Mouse (Mus musculus) c-Kit-positive CD71-negative TER-119-negative erythroid progenitor cells, embryonic 14.5 days (primary cell): ENCODE data around the gene Tldc1.

Experiments
- DNase-seq: peaks from one replicate; pipeline ENCODE4 v3.0.0-alpha.2; 2013; ENCODE audit warnings: low read depth

The Tldc1 gene

GRCm38 (mm10) chr8:119778263-119778662, at the start of gene Tldc1:
Gene Tldc1 (minus strand): TSS chr8:119778416.
- peak; percentile 99 for DNase-seq

DNA sequence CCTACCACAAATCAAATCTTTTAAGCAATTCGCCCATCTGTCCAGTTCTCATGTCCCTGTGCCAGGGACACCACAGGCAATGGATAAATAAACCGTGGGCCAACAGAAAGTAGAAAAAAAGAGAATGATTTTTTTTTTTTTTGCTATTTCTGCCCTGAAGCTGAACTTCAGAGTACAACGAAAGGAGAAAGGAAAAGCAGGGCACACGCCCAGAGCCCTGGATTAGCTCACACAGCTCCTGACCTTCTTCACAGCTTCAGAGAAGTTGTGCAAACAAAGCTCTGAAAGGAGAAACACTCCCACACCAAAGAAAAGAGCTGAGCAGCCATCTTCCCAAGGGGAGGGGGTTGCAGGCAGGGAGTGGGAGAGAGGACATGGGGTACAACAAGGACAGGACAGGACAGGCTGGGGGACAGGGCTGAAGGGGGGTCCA, 49.5 kb upstream of the Tldc1 start:
- DNase-seq = no peak

- DNase-seq = no peak
Measured at GRCm38 (mm10) chr8:119826982-119827381, 48.8 kb upstream of the Tldc1 start.

GRCm38 (mm10) chr8:119825950-119826730, 47.9 kb upstream of the Tldc1 start:
- no peak for DNase-seq

DNA sequence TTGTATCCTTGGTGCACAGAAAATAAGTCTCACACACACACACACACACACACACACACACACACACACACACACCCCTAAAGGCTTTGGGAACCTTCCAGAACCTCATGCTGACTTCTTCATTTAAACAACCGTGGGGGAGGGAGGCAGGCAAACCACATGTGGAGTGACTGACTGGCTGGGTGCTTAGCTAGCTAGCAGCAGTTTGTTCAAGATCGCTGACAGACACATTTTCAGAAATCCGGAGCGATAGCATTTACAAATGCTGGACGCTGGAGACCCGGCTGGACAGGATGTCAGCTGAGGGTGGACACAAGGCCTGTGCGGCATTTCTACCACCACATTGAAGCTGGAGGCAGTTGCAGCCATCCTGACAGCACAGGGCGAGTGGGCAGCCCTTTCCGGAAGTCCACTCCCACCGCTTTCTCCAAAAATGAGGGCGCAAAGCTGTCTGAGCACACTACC, 46.6 kb upstream of the Tldc1 start:
- DNase-seq = no peak

- DNase-seq = no peak
Measured at GRCm38 (mm10) chr8:119824100-119824499, 45.9 kb upstream of the Tldc1 start.

DNA sequence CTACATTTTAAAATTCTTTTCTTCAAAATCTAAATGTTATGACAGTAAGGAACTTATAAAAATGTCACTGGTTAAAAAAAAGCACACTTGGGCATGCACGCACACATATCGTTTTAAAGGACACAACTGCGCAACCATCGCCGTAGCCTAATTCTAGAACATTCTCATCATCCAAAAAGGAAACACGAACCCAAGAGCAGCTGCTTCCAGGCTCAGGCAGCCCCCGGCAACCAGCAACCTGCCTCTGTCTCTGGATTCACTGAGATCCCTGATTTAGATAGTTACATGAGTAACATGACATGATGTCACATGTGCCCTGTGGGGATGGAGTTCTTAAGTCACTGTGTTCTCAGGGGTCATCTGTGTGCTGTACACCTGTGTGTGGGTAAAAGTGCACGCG, 45.1 kb upstream of the Tldc1 start:
- no peak for DNase-seq

- no peak for DNase-seq
Measured at GRCm38 (mm10) chr8:119821691-119822090, 43.5 kb upstream of the Tldc1 start.

DNA sequence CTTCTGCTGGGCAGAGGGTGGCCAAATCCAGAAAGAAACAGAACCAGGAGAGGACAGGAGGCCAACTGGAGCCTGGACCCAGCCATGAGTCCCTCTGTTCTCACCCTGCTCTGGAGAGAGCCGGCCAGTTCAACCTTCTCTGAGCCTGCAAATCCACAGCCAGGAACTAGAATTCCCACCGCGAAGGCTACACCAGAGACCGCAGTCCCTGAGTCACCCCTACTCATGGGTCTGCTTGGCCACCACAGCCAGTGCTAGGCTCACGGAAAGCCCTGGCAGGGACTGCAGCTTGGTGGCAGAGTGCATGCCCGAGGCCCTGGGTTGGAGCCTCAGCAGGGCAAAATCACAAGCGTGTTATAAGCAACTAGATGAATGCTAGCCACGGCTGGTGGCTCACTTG, 41.8 kb upstream of the Tldc1 start:
- DNase-seq = no peak

DNA sequence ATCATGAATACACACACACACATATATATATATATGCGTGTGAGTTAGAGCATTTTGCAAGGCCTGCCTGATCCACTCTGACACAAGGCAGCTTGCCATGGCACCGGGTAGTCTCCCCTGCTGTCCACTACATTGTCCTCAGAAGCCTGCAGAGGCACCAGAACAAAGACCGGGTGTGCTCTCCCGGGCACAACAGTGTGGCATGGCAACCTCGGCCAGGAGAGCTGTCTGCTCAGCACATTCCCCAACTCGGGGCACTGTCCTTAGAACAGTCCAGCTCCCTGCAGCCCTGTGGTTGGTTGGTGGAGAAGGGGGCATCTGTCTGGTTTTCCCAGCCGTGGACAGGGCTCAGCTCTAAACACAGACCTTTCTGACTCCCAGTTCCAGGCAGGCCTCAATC, 41.1 kb upstream of the Tldc1 start:
- no peak for DNase-seq

DNA sequence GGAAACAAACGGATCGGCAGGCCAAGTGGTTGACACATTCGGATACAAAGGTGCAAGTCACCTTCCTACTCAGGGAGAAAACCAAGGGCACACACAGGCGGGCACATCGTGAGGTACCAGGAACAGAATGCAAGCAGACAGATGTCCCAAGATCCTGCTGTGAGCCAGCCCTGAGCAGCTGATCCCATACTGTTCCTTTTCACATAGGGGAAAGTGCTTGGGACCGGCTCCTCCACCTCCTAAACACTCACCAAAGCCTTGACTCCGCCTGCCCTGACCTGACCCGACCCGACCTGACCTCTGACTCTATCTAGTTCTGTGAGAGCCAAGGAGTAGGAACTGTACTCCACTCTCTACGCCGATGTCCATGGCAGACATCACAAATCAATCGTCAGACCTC, 39.2 kb upstream of the Tldc1 start:
- no peak for DNase-seq

DNA sequence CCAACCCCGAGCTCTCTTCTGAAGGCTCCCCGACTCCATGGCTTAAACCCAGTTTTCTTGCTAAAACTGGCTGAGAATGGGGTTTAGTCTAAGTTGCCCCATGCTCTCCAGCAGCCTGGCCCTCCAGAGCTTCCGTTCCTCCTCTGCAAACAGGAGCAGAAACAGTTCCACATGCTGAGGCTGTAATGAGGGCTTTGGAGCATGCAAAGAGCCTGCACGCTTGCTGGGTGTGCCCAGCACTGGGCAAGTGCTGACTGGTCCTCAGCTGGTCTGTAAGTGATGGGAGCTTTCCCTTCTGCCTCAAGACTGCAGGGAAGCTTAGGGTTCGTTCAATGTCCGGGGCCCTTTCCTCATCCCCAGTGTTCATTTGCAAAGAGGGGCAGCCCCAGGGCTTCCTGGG, 38.0 kb upstream of the Tldc1 start:
- DNase-seq = no peak

DNA sequence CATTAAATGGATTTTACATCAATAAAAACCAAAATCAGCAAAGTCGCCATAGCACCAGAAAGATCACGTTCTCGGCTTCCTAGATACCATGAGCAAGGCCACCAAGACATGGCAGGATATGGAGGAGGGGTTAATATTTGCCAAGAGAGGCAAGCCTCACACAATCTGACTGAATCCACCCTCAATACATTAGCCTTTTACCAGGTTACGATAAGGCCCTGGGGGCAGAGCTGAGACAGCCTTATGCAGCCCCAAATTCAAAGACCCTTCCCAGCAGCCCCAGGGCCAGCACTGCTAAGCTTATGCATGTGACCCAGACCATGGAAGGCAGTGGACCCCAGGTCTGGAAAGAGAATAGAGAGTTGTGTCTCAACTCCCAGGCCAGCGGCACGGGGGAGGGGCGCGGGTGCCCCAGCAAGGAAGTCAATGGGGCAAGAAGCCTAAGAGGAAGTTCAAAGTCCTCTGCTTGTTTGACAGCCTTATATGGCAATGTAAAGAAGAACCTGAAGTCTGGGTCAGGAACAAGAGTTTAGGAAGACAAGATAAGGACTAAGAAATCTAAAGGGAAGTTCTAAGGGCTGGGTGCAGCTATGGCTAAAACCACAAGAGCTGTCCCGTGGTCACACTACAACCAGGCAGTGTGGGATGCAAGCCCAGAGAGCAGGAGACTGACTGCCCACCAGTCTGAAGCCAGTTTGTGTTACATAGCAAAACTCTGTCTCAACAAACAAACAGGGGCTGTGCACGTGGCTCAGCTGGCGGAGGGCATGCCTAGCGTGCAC, 34.6 kb upstream of the Tldc1 start:
- DNase-seq = no peak

DNA sequence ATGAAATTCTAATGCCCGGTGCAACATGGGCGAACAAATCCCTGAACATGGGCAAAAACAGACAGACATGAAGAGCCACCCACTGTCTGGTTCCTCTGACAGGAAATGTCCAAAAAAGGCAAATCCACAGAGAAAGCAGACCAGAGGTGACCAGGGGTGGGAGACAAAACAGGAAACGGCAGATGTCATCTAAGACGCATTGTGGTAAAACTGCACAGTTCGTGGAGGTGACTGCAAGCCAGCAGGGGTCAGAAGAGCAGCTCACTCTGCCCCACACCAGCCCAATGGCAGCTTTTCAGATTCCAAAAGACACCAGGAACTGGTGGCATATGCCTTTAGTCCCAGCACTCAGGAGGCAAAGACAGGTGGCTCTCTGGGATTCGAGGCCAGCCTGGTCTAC, 33.7 kb upstream of the Tldc1 start:
- DNase-seq = no peak

DNA sequence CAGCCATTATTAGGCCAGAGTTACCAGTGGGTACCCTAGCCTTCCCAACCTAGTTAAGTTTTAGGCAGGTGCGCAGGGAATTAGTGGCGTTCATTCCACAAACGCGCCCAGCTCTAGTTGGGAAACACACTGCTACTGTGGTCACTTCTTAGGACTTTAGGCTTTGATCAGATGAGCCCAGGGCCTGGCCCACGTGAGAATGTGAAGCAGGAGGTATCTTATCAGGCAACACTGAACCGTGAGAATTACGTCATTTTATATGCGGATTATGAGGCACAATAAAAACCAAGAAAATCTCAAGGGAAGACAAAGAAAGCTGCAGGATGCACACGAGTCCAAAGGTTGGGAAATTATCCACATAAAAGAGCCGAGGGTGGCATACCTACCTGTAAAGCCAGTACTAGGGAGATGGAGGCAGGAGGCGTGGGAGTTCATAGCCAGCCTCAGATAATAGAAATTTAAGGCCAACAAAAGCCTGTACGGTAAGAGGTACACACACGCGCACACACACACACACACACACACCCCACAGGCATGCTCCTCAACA, 32.8 kb upstream of the Tldc1 start:
- DNase-seq = no peak

DNA sequence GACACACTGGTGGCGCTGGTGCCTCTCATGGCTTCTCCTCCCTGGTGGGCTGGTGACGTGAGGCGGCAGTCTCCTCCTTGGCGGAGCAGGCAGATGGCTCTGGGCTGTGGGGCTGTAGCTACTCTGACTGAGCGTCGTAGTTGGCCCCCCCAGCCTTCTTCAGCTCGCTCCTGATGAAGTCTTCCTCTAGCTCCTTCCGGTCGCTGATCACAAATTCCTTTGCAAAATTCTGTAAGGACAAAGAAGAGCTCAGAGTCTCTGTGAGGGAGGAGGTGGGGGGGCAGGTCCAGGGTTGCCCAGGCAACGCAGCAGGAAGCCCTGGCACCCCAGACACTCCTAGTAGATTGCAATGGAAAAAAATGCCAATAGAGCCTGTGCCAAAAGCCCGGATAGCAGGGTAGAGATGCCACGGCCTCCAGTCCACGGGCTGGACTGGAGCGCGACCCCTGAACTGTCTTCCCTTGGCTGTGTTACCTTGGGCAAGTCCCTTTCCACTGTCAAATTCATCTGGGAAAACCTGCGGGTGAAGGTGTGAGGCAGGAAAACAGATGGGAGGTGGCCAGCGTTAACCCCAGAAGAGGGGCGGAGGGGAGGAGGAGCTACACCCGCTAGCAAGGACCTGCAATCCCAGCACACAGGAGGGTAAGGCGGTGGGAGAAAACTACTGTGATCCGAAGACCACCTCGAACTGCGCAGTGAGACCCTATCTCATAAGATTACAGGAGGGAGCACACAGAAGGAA, 32.1 kb upstream of the Tldc1 start:
- DNase-seq = no peak

DNA sequence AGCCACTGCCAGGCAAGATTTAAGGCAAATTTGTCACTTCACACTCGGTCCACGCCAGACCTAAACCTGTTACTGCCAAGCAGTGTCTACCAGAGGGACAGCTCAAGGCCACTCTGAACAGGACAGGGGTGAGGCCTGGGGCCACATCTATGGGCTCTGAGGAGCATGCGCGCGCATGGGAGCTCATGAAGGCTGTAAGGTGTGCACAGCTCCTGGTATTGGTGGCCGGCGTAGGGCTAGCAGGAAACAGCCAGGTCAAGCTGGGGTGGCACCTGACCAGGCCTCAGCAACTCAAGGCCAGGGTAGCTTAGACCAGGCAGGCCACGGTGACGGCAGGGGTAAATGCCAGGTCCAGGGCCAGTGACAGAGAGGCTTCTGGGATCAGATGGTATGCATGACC, 31.4 kb upstream of the Tldc1 start:
- DNase-seq = no peak

DNA sequence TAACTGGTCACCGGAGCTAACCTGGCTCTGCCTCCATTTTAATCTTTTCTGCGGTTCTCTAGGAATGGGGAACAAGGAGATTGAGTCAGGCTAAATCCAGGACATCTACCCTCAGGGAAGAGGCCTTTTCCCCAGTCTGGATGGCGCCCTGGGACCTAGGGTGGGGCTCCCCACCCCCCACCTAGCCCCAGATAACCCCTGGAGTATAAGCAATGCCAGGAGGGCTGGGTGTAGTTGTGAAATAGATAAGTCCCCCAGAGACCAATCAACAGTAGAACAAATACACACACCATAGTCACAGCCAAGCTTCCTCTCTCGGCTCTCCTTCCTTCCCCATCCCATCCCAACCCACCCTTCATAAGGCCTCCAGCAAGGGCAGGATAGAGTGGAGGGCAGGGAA, 29.5 kb upstream of the Tldc1 start:
- no peak for DNase-seq

DNA sequence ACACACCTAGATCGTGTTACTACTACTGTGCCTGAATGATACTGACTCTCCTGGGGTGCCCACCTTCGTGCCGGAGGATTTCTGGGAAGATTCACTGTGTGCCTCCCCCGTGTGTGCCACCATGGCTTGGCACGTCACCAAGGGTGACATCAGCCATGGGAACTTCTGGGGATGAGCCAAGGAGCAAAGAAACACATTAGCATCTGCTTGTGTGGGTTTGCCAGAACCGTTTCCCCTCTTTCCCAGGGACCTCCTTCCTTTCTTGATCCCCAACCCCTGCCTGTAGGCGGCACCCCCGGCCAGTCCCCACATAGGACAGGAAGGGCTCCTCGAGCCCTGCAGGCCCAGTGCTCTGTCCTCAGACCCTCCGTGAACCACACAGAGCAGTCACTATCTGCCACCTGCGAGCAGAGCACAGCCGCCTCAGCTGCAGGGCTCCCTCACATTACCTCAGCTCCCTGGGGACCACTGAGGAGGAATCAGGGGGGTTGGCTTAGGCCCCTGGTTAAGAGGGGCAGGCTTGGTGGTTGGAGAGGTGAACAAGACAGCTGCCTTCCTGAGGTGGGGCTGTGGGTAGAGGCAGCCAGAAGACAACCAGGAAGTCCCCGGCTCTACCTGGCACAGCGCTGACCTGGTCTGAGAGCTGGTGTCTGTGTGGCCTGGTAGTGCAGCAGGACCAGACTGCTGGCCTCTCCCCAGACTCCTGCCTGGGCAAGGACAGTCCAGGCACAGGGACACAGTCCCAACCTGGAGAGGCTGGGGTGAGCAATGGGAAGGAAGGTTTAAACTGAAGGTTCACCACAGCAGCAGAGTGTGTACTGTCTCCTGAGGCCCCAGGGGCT, 28.4 kb upstream of the Tldc1 start:
- no peak for DNase-seq

- no peak for DNase-seq
Measured at GRCm38 (mm10) chr8:119805275-119805674, 27.1 kb upstream of the Tldc1 start.

DNA sequence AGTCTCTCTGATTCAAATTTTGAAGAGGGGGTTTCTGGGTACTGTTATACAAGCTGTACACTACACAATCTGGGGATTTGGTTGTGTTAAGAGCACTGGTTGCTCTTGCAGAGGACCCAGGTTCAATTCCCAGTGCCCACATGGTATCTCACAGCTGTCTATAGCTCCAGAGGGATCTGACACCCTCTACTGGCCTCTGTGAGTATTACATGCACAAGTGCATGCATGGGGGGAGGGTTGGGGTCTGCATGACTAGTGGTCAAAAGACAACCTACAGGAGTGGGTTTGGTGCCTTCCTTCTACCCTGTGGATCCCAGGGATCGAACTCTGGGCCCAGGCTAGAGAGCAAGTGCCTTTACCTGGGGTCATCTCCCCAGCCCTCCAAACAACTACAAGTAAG, 24.4 kb upstream of the Tldc1 start:
- DNase-seq = no peak

- DNase-seq = no peak
Measured at GRCm38 (mm10) chr8:119801168-119801567, 23.0 kb upstream of the Tldc1 start.
